Mouse (Mus musculus) neural tube, embryonic 13.5 days (tissue): ENCODE data around the gene Schip1. TPM values are rescaled to one million over a fixed set of nuclear protein-coding genes. Genes with fewer than 3 reads are reported as not detected.

Experiments
- polyA plus RNA-seq: library from polyadenylated mRNA; unstranded; fragments of >200 nt; fragmentation: Nextera tagmentation; extraction: Ambion mirVana; gene quantifications from 2 replicates; pipeline ENCODE4 v1.2.1, GENCODE M21; 2015

Schip1 gene
- polyA plus RNA-seq, 1 experiment from 2014 or later = 165 TPM

Other genes with a start within 250 kb of the Schip1 start
- gene Iqcj, start 172.6 kb upstream of the Schip1 start, polyA plus RNA-seq = 0.44 and 0.45 TPM in 2 replicates
- gene Iqschfp, start 172.6 kb upstream of the Schip1 start, polyA plus RNA-seq = 2.8 and 4.1 TPM in 2 replicates